Mouse (Mus musculus) limb, embryonic 14.5 days (tissue): Measurements from ENCODE around the gene Azi2. TPM values are rescaled to one million over a fixed set of nuclear protein-coding genes. Genes with fewer than 3 reads are reported as not detected.

Experiments used
- ATAC-seq: fragments of 200-750 bp; cut with Nextera tagmentation; 2 replicates; pipeline ENCODE4 v1.8.0; 2017; ENCODE audit warnings: low read depth, moderate number of reproducible peaks, moderate TSS enrichment; ENCODE audit not compliant: low FRiP score
- DNase-seq: peaks from one replicate; pipeline ENCODE4 v3.0.0-alpha.2; 2015; ENCODE audit warnings: low spot score
- H3K27ac ChIP-seq: fragments of 300-500 bp; sonication (generic); replicated peaks from 2 replicates; pipeline ENCODE4 v1.5.1; 2014; ENCODE audit warnings: low read depth, mild to moderate bottlenecking, low read length, moderate library complexity, mixed read lengths
- H3K27me3 ChIP-seq: fragments of 300-500 bp; sonication (generic); 2 replicates; pipeline ENCODE4 v1.6.1; 2014; ENCODE audit warnings: low read length, mixed read lengths; ENCODE audit not compliant: control insufficient read depth, insufficient read depth
- H3K36me3 ChIP-seq: fragments of 300-500 bp; sonication (generic); 2 replicates; pipeline ENCODE4 v1.6.1; 2014; ENCODE audit warnings: mild to moderate bottlenecking, low read length, moderate library complexity, mixed read lengths; ENCODE audit not compliant: control insufficient read depth, insufficient read depth
- H3K4me1 ChIP-seq: fragments of 300-500 bp; sonication (generic); 2 replicates; pipeline ENCODE4 v1.6.1; 2014; ENCODE audit warnings: antibody characterized with exemption, low read length, mixed read lengths; ENCODE audit not compliant: control insufficient read depth, insufficient read depth
- H3K4me2 ChIP-seq: fragments of 300-500 bp; sonication (generic); replicated peaks from 2 replicates; pipeline ENCODE4 v1.6.1; 2014; ENCODE audit warnings: low read depth, mild to moderate bottlenecking, low read length, moderate library complexity; ENCODE audit not compliant: severe bottlenecking
- H3K4me3 ChIP-seq: fragments of 300-500 bp; sonication (generic); replicated peaks from 2 replicates; pipeline ENCODE4 v1.5.1; 2014; ENCODE audit warnings: low read length
- H3K9ac ChIP-seq: fragments of 300-500 bp; sonication (generic); 2 replicates; pipeline ENCODE4 v1.6.1; 2014; ENCODE audit warnings: mild to moderate bottlenecking, low read depth, low read length, moderate library complexity; ENCODE audit not compliant: severe bottlenecking
- H3K9me3 ChIP-seq: fragments of 300-500 bp; sonication (generic); 2 replicates; pipeline ENCODE4 v1.6.1; 2016; ENCODE audit warnings: low read length; ENCODE audit not compliant: control insufficient read depth
- POLR2A ChIP-seq: fragments of 200-500 bp; IDR thresholded peaks from 2 replicates; pipeline ENCODE4 v1.8.0; 2012; ENCODE audit warnings: inconsistent platforms, mild to moderate bottlenecking, moderate library complexity, borderline replicate concordance; ENCODE audit not compliant: insufficient read depth, insufficient read length; ENCODE audit errors: extremely low read depth
- WGBS: fragments of 180-500 bp; shearing (Covaris S2); extraction: QIAGEN DNeasy Blood & Tissue Kit; methylation state at CpG from one replicate; pipeline ENCODE4 v1.1.7; 2014; 5-methylcytosine and 5-hydroxymethylcytosine counted together
- polyA plus RNA-seq, 2 experiments: library from polyadenylated mRNA; depleted of rRNA in 1 of 2; stranded (reverse) in 1 of 2; unstranded in 1 of 2; fragments of >200 nt; fragmentation: Nextera tagmentation in 1 of 2; extraction: Ambion mirVana in 1 of 2; gene quantifications; 2 replicates each; pipeline versions ENCODE4 v1.2.1 to v1.2.3; 2012 to 2014

The Azi2 gene
- polyA plus RNA-seq (2012; rRNA removed) (40.9 and 45.9 TPM in 2 replicates), polyA plus RNA-seq (2014; fragmentation: Nextera tagmentation; extraction: Ambion mirVana) (74.2 and 74.9 TPM in 2 replicates)

DNA sequence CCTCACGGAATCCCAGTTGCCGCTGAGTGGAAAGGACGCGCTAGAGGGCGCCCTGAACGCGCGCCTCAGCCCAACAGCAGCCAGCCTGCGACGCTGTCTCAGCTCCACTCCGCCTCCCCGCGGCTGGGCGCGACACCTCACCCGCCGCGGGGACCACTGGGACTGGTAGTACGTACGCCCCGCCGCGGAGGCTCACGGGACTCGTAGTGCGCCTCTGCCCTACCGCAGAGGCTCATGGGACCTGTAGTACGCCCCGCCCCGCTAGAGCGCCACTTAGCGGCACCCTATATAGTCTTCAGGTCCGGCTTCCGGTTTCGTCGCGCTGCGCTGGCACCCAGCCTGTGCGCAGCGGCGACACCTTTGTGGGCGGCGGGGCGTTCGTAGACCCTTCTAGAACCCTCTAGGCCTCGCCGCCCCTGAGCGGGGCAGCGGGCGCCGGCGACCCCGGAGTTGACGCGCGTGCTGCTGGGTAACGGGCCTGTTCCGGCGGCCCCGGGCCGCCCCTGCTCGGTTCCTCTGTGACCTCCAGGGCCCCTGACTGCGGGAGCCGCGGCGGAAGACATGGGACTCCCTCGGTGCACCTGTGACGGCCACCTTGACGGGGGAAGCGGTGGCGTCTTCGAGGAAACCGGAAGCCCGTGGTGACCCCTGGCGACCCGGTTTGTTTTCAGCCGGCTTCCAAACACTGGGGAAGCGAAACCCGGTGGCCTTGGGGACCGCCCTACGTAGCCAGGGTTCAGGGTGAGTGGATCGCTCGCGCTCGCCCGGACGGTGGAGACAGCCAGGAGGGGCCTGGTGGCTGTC lies at the start of gene Azi2:
Gene Azi2 (plus strand): TSS at position 282 of the 804 bp plus-strand sequence.
- Histone ChIP-seq H3K4me3 (peak within 1 kb of the TSS; percentile 91), H3K27ac (peak within 1 kb of the TSS; percentile 88), H3K9ac (peak within 1 kb of the TSS; percentile 87), H3K36me3 (no peaks in the 10 kb centered on the region), H3K9me3 (no peaks in the 10 kb centered on the region), H3K4me2 (peak within 1 kb of the TSS; percentile 80), H3K27me3 (no peaks in the 10 kb centered on the region), H3K4me1 (peaks cover 8% of the 10 kb centered on the region)
- DNase-seq (peak; percentile 100), ATAC-seq (peak; percentile 97)
- peak; percentile 83; the same call in 1 of the 2 replicates for TF ChIP-seq POLR2A
- 1% methylated on average over 80 of the region's 87 CpGs for WGBS

DNA sequence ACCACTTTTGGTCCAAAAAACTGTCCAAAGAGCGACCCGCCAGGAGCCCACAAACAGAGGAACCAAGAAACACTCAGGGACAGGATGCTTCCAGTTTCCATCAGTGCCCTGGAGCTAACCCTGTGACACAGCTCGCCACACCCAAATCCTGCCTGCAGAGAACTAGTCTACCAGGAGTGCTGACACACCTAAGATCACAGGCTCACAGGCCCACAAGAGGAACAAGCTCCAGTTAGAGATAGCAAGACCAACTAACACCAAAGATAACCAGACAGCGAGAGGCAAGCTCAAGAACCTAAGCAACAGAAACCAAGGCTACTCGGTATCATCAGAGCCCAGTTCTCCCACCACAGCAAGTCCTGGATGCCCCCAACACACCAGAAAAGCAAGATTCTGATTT lies 43.7 kb upstream of the Azi2 start:
- H3K27me3 ChIP-seq, result no peaks in the 10 kb centered on the region
- DNase-seq (no peak), ATAC-seq (no peak)
- 90% methylated on average over 5 of the region's 5 CpGs for WGBS
- no peaks in the 10 kb centered on the region for H3K4me1 ChIP-seq
- H3K4me3 ChIP-seq, result no peak overlapping the region
- no peaks in the 10 kb centered on the region for H3K9me3 ChIP-seq
- no peak overlapping the region for H3K4me2 ChIP-seq
- H3K27ac ChIP-seq, result no peak overlapping the region
- TF ChIP-seq POLR2A, result no peak
- no peak overlapping the region for H3K9ac ChIP-seq
- H3K36me3 ChIP-seq, result no peaks in the 10 kb centered on the region

DNA sequence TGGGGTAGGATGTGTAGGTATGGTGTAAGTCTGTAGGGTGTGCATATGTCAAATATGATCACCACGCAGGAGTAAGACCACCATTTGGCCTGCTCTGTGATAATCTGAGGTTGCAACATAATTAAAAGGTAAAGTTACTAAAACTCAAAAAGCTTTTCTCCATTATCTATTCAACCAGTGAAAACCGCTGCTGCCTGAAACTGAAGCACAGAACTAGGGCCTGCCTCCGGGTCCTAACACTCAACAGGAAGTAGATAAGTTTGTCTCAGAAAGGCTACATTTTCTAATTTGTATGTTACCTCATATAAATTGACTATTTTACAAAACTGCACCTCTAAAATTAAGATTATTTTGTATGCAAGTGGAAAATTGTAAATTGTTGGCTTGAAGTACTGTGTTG lies 38.8 kb upstream of the Azi2 start:
- no peak overlapping the region for H3K27ac ChIP-seq
- no peaks in the 10 kb centered on the region for H3K9me3 ChIP-seq
- no peaks in the 10 kb centered on the region for H3K36me3 ChIP-seq
- H3K4me2 ChIP-seq, result no peak overlapping the region
- no peaks in the 10 kb centered on the region for H3K27me3 ChIP-seq
- H3K9ac ChIP-seq, result no peak overlapping the region
- 90% methylated on average over 3 of the region's 3 CpGs for WGBS
- no peak for ATAC-seq
- no peaks in the 10 kb centered on the region for H3K4me1 ChIP-seq
- TF ChIP-seq POLR2A, result no peak
- H3K4me3 ChIP-seq, result no peak overlapping the region
- no peak for DNase-seq

DNA sequence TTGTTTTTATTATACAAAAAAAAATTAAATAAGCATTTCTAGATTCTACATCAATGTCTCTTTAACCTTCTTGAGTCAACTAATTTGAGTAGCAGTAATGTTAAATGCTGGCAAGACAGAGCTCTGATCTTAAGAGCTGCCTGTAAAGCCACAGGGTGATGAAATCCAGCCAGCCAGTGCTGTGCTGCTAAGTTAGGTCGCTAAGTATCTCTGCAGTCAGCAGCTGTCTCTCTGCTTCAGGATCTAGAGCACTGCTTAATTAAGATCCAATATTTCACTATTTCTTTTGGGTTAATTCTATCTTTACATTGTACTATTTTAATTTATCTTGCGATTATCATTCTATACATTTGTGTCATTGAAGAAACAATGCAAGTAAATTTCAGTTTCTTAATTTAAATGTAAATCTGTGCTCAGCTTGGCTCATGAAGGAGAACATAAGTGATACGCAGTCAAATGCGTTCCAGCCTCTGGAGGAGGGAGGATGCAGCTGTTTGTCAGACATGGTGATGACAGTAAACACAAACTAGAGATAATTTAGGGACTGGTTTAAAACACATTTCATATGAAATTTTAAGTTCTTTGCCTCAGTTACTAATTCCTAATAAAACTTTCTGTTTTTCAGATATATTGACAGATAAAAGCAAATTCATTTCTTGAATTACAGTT lies 36.9 kb upstream of the Azi2 start:
- WGBS, result 69% methylated on average over 4 of the region's 4 CpGs
- ATAC-seq, result no peak
- H3K4me3 ChIP-seq, result no peak overlapping the region
- H3K9ac ChIP-seq, result no peak overlapping the region
- no peak for DNase-seq
- TF ChIP-seq POLR2A, result no peak
- H3K27ac ChIP-seq, result no peak overlapping the region
- H3K9me3 ChIP-seq, result no peaks in the 10 kb centered on the region
- H3K36me3 ChIP-seq, result no peaks in the 10 kb centered on the region
- no peaks in the 10 kb centered on the region for H3K4me1 ChIP-seq
- no peaks in the 10 kb centered on the region for H3K27me3 ChIP-seq
- no peak overlapping the region for H3K4me2 ChIP-seq

DNA sequence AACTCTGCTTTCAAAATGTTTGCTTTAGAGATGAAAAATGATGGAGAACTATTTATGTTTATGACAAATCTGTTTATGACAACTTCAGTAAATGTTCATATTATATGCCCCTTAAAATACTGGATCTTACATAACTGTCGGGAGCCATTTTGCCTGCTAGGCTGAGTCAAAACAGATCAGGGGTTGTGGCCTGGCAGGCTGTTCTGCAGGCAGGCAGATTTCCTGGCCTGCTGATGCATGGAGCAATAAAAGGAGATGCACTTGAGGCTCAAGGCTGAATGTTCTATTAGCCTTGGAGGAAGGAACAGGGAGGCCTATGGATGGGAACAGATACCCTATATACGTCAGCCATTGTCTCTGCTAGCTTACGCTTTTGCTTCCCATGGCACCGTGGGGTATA lies 36.4 kb upstream of the Azi2 start:
- no peaks in the 10 kb centered on the region for H3K9me3 ChIP-seq
- TF ChIP-seq POLR2A, result no peak
- DNase-seq (no peak), ATAC-seq (no peak)
- no peak overlapping the region for H3K9ac ChIP-seq
- no peaks in the 10 kb centered on the region for H3K36me3 ChIP-seq
- WGBS, result 72% methylated on average over 4 of the region's 4 CpGs
- H3K4me1 ChIP-seq, result no peaks in the 10 kb centered on the region
- no peak overlapping the region for H3K27ac ChIP-seq
- H3K4me2 ChIP-seq, result no peak overlapping the region
- H3K4me3 ChIP-seq, result no peak overlapping the region
- H3K27me3 ChIP-seq, result no peaks in the 10 kb centered on the region
